Mouse (Mus musculus): ENCODE measurements at regions not wholly inside any gene's neighbourhood (a gene's known extent, or its start where the extent isn't known, plus 50 kb on each side); places are given as distances from the start of the nearest gene placed in this dataset.

GRCm38 (mm10) chr15:42304097-42304496 is 2169.9 kb downstream of the 9330182O14Rik start:
- DNase-seq (ENCODE audit: low spot score): no peak

GRCm38 (mm10) chr15:42309586-42309985 is 2175.4 kb downstream of the 9330182O14Rik start:
- DNase-seq (ENCODE audit: low spot score): no peak

GRCm38 (mm10) chr15:42311166-42311565 is 2177.0 kb downstream of the 9330182O14Rik start:
- peak; percentile 4 for DNase-seq (ENCODE audit: low spot score)

GRCm38 (mm10) chr15:42320349-42320748 is 2186.2 kb downstream of the 9330182O14Rik start:
- no peak for DNase-seq (ENCODE audit: low spot score)

GRCm38 (mm10) chr15:42322940-42323339 is 2188.8 kb downstream of the 9330182O14Rik start:
- no peak for DNase-seq (ENCODE audit: low spot score)

- no peak for DNase-seq (ENCODE audit: low spot score)
Observed at GRCm38 (mm10) chr15:42325221-42325620, 2191.1 kb downstream of the 9330182O14Rik start.

- no peak for DNase-seq (ENCODE audit: low spot score)
Observed at GRCm38 (mm10) chr15:42328535-42328934, 2194.4 kb downstream of the 9330182O14Rik start.

GRCm38 (mm10) chr15:42329742-42330141 is 2195.6 kb downstream of the 9330182O14Rik start:
- DNase-seq (ENCODE audit: low spot score): no peak

GRCm38 (mm10) chr15:42333642-42334041 is 2199.5 kb downstream of the 9330182O14Rik start:
- no peak for DNase-seq (ENCODE audit: low spot score)

- no peak for DNase-seq (ENCODE audit: low spot score)
Observed at GRCm38 (mm10) chr15:42346131-42346530, 2212.0 kb downstream of the 9330182O14Rik start.

GRCm38 (mm10) chr15:42361871-42362270 is 2227.7 kb downstream of the 9330182O14Rik start:
- no peak for DNase-seq (ENCODE audit: low spot score)

- no peak for DNase-seq (ENCODE audit: low spot score)
Observed at GRCm38 (mm10) chr15:42364979-42365378, 2230.8 kb downstream of the 9330182O14Rik start.

GRCm38 (mm10) chr15:42366796-42367195 is 2232.6 kb downstream of the 9330182O14Rik start:
- peak; percentile 53 for DNase-seq (ENCODE audit: low spot score)

GRCm38 (mm10) chr15:42369603-42370002 is 2235.4 kb downstream of the 9330182O14Rik start:
- no peak for DNase-seq (ENCODE audit: low spot score)

- DNase-seq (ENCODE audit: low spot score): no peak
Observed at GRCm38 (mm10) chr15:42370044-42370443, 2235.9 kb downstream of the 9330182O14Rik start.

GRCm38 (mm10) chr15:42372704-42373286 is 2238.6 kb downstream of the 9330182O14Rik start:
- DNase-seq (ENCODE audit: low spot score): peak; percentile 71

All from embryo, embryonic 10.5 days (tissue).